Mouse (Mus musculus) retina, postnatal 1 day (tissue): ENCODE results near the gene Gnptab.
"Not testable (repeated sequence)": the region's sequence is repeated elsewhere in the genome, so short reads cannot be mapped to it uniquely, and the experiment has no call there.

Experiments used
- DNase-seq: peaks from one replicate; pipeline ENCODE4 v3.0.0-alpha.2; 2012

Gnptab gene

GRCm38 (mm10) chr10:88420141-88420541 lies 41.2 kb downstream of the Gnptab start:
- DNase-seq = no peak

- DNase-seq = no peak
Observed at GRCm38 (mm10) chr10:88420655-88421435, 41.9 kb downstream of the Gnptab start.

GRCm38 (mm10) chr10:88426158-88426816 lies 47.4 kb downstream of the Gnptab start:
- peak; percentile 79 for DNase-seq

GRCm38 (mm10) chr10:88426896-88427295 lies 48.0 kb downstream of the Gnptab start:
- no peak for DNase-seq

- DNase-seq = no peak
Observed at GRCm38 (mm10) chr10:88427998-88428397, 49.1 kb downstream of the Gnptab start.

- DNase-seq = no peak
Observed at GRCm38 (mm10) chr10:88441224-88441623, 62.3 kb downstream of the Gnptab start.

GRCm38 (mm10) chr10:88451221-88451620 lies 72.3 kb downstream of the Gnptab start:
- DNase-seq = no peak

GRCm38 (mm10) chr10:88451990-88452389 lies 73.1 kb downstream of the Gnptab start:
- DNase-seq = no peak

GRCm38 (mm10) chr10:88457816-88458215 lies 78.9 kb downstream of the Gnptab start:
- no peak for DNase-seq

GRCm38 (mm10) chr10:88459502-88459992 lies 80.6 kb downstream of the Gnptab start, which contains the start of gene Sycp3:
Sycp3 (plus strand) TSS chr10:88459569.
- no peak for DNase-seq

- DNase-seq = no peak
Observed at GRCm38 (mm10) chr10:88460122-88460820, 81.3 kb downstream of the Gnptab start.

- DNase-seq = not testable (repeated sequence)
Observed at GRCm38 (mm10) chr10:88482866-88483265, 103.9 kb downstream of the Gnptab start.

GRCm38 (mm10) chr10:88488629-88489028 lies 109.7 kb downstream of the Gnptab start:
- no peak for DNase-seq

- DNase-seq = no peak
Observed at GRCm38 (mm10) chr10:88491632-88492031, 112.7 kb downstream of the Gnptab start.

GRCm38 (mm10) chr10:88492658-88493057 lies 113.7 kb downstream of the Gnptab start:
- no peak for DNase-seq

- DNase-seq = no peak
Observed at GRCm38 (mm10) chr10:88494959-88495587, 116.1 kb downstream of the Gnptab start.
